9 mouse cellular contexts compared by ENCODE assay signal in genomic region chr7:3376831-3377230, GRCm38 (mm10). TPM values are rescaled to one million over a fixed set of nuclear protein-coding genes. Genes with fewer than 3 reads are reported as not detected.
DNase-seq lines count a peak whose midpoint lies in the region; ATAC-seq lines count a peak whose summit lies in the region.
"Had no signal": no experiment of that assay in that cellular context is flagged by ENCODE, and none has a peak within 500 bp of the region (broad histone marks: within the 10 kb centered on the region; RNA-seq: fewer than 3 reads in every experiment).

No protein-coding gene starts in this region.

- no peak for ATAC-seq in cerebellum, adult (ENCODE audit: insufficient number of reproducible peaks, low FRiP score, low TSS enrichment)
- no peak for ATAC-seq in midbrain, embryonic 14.5 days (ENCODE audit: low FRiP score, low TSS enrichment)
- no peak for ATAC-seq in midbrain, embryonic 13.5 days

- no peak overlapping the region for H3K4me2 ChIP-seq in midbrain, embryonic 14.5 days (ENCODE audit: low read length)
- H3K4me2 ChIP-seq in midbrain, embryonic 13.5 days (replicated peaks): no peak overlapping the region
- H3K4me2 ChIP-seq: midbrain, embryonic 12.5 days had no signal

- H3K27ac ChIP-seq in midbrain, embryonic 14.5 days (replicated peaks; ENCODE audit: low read depth, low read length): no peak overlapping the region
- H3K27ac ChIP-seq in midbrain, embryonic 13.5 days: no peak overlapping the region
- H3K27ac ChIP-seq: midbrain, embryonic 12.5 days had no signal

- no peaks in the 10 kb centered on the region for H3K9me3 ChIP-seq in midbrain, embryonic 14.5 days (ENCODE audit: control insufficient read depth, low read length)
- H3K9me3 ChIP-seq in midbrain, embryonic 13.5 days: no peaks in the 10 kb centered on the region
- H3K9me3 ChIP-seq: midbrain, embryonic 12.5 days had no signal

- peak; percentile 50 to 56 for DNase-seq in cerebellum, adult 18-20 months
- DNase-seq in midbrain, embryonic 14.5 days: peak; percentile 50
- peak; percentile 28 to 60 for DNase-seq in adrenal gland, postnatal 4 days (ENCODE audit: low spot score in 2 of 2)
- DNase-seq in gastrocnemius, postnatal 4 days (ENCODE audit: low spot score in 2 of 2): peak; percentile 38 to 64
- DNase-seq in lung, postnatal 14 days: peak; percentile 72
- DNase-seq in urinary bladder, postnatal 25 days (ENCODE audit: low spot score): peak; percentile 45

- no peaks in the 10 kb centered on the region for H3K27me3 ChIP-seq in midbrain, embryonic 14.5 days (ENCODE audit: control insufficient read depth, insufficient read depth, low read length)
- no peaks in the 10 kb centered on the region for H3K27me3 ChIP-seq in midbrain, embryonic 13.5 days
- H3K27me3 ChIP-seq: midbrain, embryonic 12.5 days had no signal

- H3K4me3 ChIP-seq in midbrain, embryonic 14.5 days (replicated peaks; ENCODE audit: low read depth, low read length): no peak overlapping the region
- no peak overlapping the region for H3K4me3 ChIP-seq in midbrain, embryonic 13.5 days (replicated peaks)
- H3K4me3 ChIP-seq: midbrain, embryonic 12.5 days had no signal

- no peaks in the 10 kb centered on the region for H3K4me1 ChIP-seq in midbrain, embryonic 14.5 days (ENCODE audit: control insufficient read depth, insufficient read depth, low read length)
- H3K4me1 ChIP-seq in midbrain, embryonic 13.5 days (replicated peaks): no peaks in the 10 kb centered on the region
- H3K4me1 ChIP-seq: midbrain, embryonic 12.5 days had no signal

- WGBS in midbrain, embryonic 14.5 days: 52% methylated on average over 4 of the region's 4 CpGs
- WGBS in midbrain, embryonic 13.5 days: 53% methylated on average over 4 of the region's 4 CpGs

- H3K36me3 ChIP-seq in midbrain, embryonic 14.5 days (ENCODE audit: control insufficient read depth, insufficient read depth, low read length): no peaks in the 10 kb centered on the region
- H3K36me3 ChIP-seq in midbrain, embryonic 13.5 days: no peaks in the 10 kb centered on the region
- H3K36me3 ChIP-seq: midbrain, embryonic 12.5 days had no signal

- H3K9ac ChIP-seq in midbrain, embryonic 14.5 days (replicated peaks; ENCODE audit: low read length): no peak overlapping the region
- H3K9ac ChIP-seq in midbrain, embryonic 13.5 days (replicated peaks): no peak overlapping the region
- H3K9ac ChIP-seq: midbrain, embryonic 12.5 days had no signal

RNA-seq across cellular contexts. Expression of gene Cacng8, which starts 13.7 kb away (rescaled TPM):
- polyA plus RNA-seq in midbrain, embryonic 14.5 days (2014; fragmentation: Nextera tagmentation; extraction: Ambion mirVana): 12.5 and 12.8 TPM in 2 replicates
- polyA plus RNA-seq in midbrain, embryonic 13.5 days (2015; fragmentation: Nextera tagmentation; extraction: Ambion mirVana): 12.9 and 13.9 TPM in 2 replicates
- total RNA-seq in adrenal gland, postnatal 4 days (2021): 1 to 10 TPM; 4.1 to 6.2 TPM
- total RNA-seq in gastrocnemius, postnatal 4 days (2021): not detected

RNA-seq across cellular contexts. Expression of gene Cacng7, which starts 44.1 kb away (rescaled TPM):
- 5.0 and 5.9 TPM in 2 replicates for polyA plus RNA-seq in midbrain, embryonic 14.5 days (2014; fragmentation: Nextera tagmentation; extraction: Ambion mirVana)
- 4.3 and 5.2 TPM in 2 replicates for polyA plus RNA-seq in midbrain, embryonic 13.5 days (2015; fragmentation: Nextera tagmentation; extraction: Ambion mirVana)
- 10 to 100 TPM; 17.7 to 20.9 TPM for total RNA-seq in adrenal gland, postnatal 4 days (2021)
- 10 to 100 TPM; 18.9 to 20.5 TPM for total RNA-seq in gastrocnemius, postnatal 4 days (2021)

RNA-seq across cellular contexts. Expression of gene Cacng6, which starts 47.2 kb away (rescaled TPM):
- polyA plus RNA-seq in midbrain, embryonic 14.5 days (2014; fragmentation: Nextera tagmentation; extraction: Ambion mirVana): 0.18 TPM in 1 of 2 replicates, not detected in the other
- not detected in 2 replicates for polyA plus RNA-seq in midbrain, embryonic 13.5 days (2015; fragmentation: Nextera tagmentation; extraction: Ambion mirVana)
- 1 to 10 TPM in 1 of 2 experiments, under 1 TPM in 1; 0.39 to 1.5 TPM for total RNA-seq in adrenal gland, postnatal 4 days (2021)
- total RNA-seq in gastrocnemius, postnatal 4 days (2021): 10 to 100 TPM; 76.0 to 76.4 TPM

Comparison
In these comparisons a context has a peak if more than half of its experiments do, and no peak if none do; other contexts are left out.
1. RNA of gene Cacng8, which starts 13.7 kb away (total RNA-seq): 4.1 to 6.2 TPM in adrenal gland, postnatal 4 days; not detected in gastrocnemius, postnatal 4 days; every median in the first group is over 4 times any median in the second.
2. RNA of gene Cacng6, which starts 47.2 kb away (total RNA-seq): 76.0 to 76.4 TPM in gastrocnemius, postnatal 4 days; 0.39 to 1.5 TPM in adrenal gland, postnatal 4 days; every median in the first group is over 10 times any median in the second.
3. Peak in every context shown above with its lines, with median percentiles within 50 percentile points of each other: DNase-seq.